ENCODE assay signal across 11 mouse cellular contexts in the genomic region with DNA sequence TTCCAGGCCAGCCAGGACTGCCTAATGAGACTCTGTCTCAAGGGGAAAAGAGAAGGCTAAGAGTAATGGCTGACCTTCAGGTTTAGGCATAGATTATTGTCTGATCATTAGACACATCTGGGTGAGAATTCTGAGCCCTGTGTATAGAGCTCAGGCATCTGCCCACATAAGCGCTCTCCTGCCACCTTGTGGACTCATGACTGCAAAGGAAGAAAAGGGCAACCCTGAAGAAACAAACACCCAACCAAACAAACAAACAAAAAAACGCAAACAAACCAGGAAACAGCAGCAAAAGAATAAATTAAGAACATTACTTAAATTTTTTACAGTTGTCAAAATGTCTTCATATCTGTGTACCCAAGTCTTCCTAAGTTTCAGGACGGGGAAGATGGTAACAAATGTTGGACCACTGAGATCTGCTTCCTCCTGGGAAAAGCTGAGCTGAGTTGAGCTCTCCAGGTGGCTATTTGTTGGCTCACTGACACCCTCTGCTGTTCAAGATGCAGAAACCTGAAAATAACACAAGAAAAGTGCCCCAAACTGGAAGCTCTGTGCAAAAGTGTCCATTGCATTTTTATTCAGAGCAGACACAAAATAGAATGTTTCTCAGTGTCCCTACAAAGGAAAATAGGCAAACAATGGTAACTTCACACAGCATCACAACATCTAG. TPM values are rescaled to one million over a fixed set of nuclear protein-coding genes. Genes with fewer than 3 reads are reported as not detected.
DNase-seq lines count a peak whose midpoint lies in the region; ATAC-seq and TF ChIP-seq lines count a peak whose summit lies in the region.
"Had no signal": no experiment of that assay in that cellular context is flagged by ENCODE, and none has a peak within 500 bp of the region (broad histone marks: within the 10 kb centered on the region; RNA-seq: fewer than 3 reads in every experiment).

No protein-coding gene starts in this region.

- H3K4me2 ChIP-seq in kidney, embryonic 16.5 days (replicated peaks; ENCODE audit: low read depth, low read length), result no peak overlapping the region
- H3K4me2 ChIP-seq in lung, embryonic 14.5 days, result no peak overlapping the region
- H3K4me2 ChIP-seq: embryonic facial prominence, embryonic 15.5 days; liver, embryonic 15.5 days; stomach, embryonic 15.5 days had no signal

- peak; percentile 31 for DNase-seq in kidney, adult 11 months
- DNase-seq in G1E (ENCODE audit: low spot score), result peak; percentile 39
- DNase-seq in brain, adult 2 months (ENCODE audit: low read depth, low spot score), result peak; percentile 80
- DNase-seq in lung, embryonic 14.5 days, result peak; percentile 68
- DNase-seq in right cerebral cortex, postnatal 4 days, result no peak
- DNase-seq in layer of hippocampus, adult 9-10 months (ENCODE audit: low spot score), result no peak
- DNase-seq in spleen, postnatal 4 days (ENCODE audit: low spot score in 2 of 2), result no peak

- no peaks in the 10 kb centered on the region for H3K36me3 ChIP-seq in kidney, embryonic 16.5 days (ENCODE audit: insufficient read depth, low read length)
- no peaks in the 10 kb centered on the region for H3K36me3 ChIP-seq in G1E (replicated peaks)
- H3K36me3 ChIP-seq in lung, embryonic 14.5 days (ENCODE audit: insufficient read depth), result no peaks in the 10 kb centered on the region
- H3K36me3 ChIP-seq: embryonic facial prominence, embryonic 15.5 days; liver, embryonic 15.5 days; stomach, embryonic 15.5 days had no signal

- 9% methylated on average over 3 of the region's 3 CpGs for WGBS in kidney, embryonic 16.5 days
- 8% methylated on average over 3 of the region's 3 CpGs for WGBS in lung, embryonic 14.5 days

- H3K27me3 ChIP-seq in kidney, embryonic 16.5 days (ENCODE audit: insufficient read depth, low read length), result no peaks in the 10 kb centered on the region
- peaks cover 32% of the 10 kb centered on the region for H3K27me3 ChIP-seq in G1E (ENCODE audit: insufficient read depth, low read length)
- H3K27me3 ChIP-seq in lung, embryonic 14.5 days (ENCODE audit: insufficient read depth, low read length), result no peaks in the 10 kb centered on the region
- H3K27me3 ChIP-seq: embryonic facial prominence, embryonic 15.5 days; liver, embryonic 15.5 days; stomach, embryonic 15.5 days had no signal

- TF ChIP-seq CTCF in G1E (IDR thresholded peaks at IDR 0.05; ENCODE audit: low read depth, low read length), result peak; percentile 11; the same call in 1 of the 2 replicates
- TF ChIP-seq CTCF in lung, embryonic 14.5 days (IDR thresholded peaks at IDR 0.05; ENCODE audit: low read depth), result peak; percentile 38

- no peak for ATAC-seq in kidney, embryonic 16.5 days (ENCODE audit: low FRiP score, low TSS enrichment)
- no peak; the same call in 1 of the 2 replicates for ATAC-seq in G1E (ENCODE audit: extremely low read depth, insufficient number of reproducible peaks, low FRiP score, poor library complexity, severe bottlenecking)
- ATAC-seq in lung, embryonic 14.5 days (ENCODE audit: insufficient read depth), result no peak

- H3K4me3 ChIP-seq in kidney, embryonic 16.5 days (ENCODE audit: low read length), result no peak overlapping the region
- no peak overlapping the region for H3K4me3 ChIP-seq in G1E (ENCODE audit: low read depth, low read length)
- H3K4me3 ChIP-seq in lung, embryonic 14.5 days (ENCODE audit: low read depth, low read length), result no peak overlapping the region
- H3K4me3 ChIP-seq: embryonic facial prominence, embryonic 15.5 days; liver, embryonic 15.5 days; stomach, embryonic 15.5 days had no signal

- no peak overlapping the region for H3K27ac ChIP-seq in kidney, embryonic 16.5 days (ENCODE audit: low read length)
- no peak overlapping the region for H3K27ac ChIP-seq in lung, embryonic 14.5 days (ENCODE audit: low read depth)
- H3K27ac ChIP-seq: embryonic facial prominence, embryonic 15.5 days; liver, embryonic 15.5 days; stomach, embryonic 15.5 days had no signal

- H3K9ac ChIP-seq in kidney, embryonic 16.5 days (replicated peaks; ENCODE audit: low read length), result no peak overlapping the region
- no peak overlapping the region for H3K9ac ChIP-seq in lung, embryonic 14.5 days
- H3K9ac ChIP-seq: embryonic facial prominence, embryonic 15.5 days; liver, embryonic 15.5 days; stomach, embryonic 15.5 days had no signal

- peaks cover 3% of the 10 kb centered on the region; the same call in 1 of the 2 replicates for H3K4me1 ChIP-seq in kidney, embryonic 16.5 days (ENCODE audit: insufficient read depth, low read length)
- peaks cover 14% of the 10 kb centered on the region for H3K4me1 ChIP-seq in G1E (ENCODE audit: insufficient read depth, low read depth, low read length)
- H3K4me1 ChIP-seq in lung, embryonic 14.5 days (ENCODE audit: insufficient read depth), result no peaks in the 10 kb centered on the region

- no peaks in the 10 kb centered on the region for H3K9me3 ChIP-seq in kidney, embryonic 16.5 days (ENCODE audit: low read length)
- H3K9me3 ChIP-seq in G1E (replicated peaks), result no peaks in the 10 kb centered on the region
- H3K9me3 ChIP-seq in lung, embryonic 14.5 days (ENCODE audit: low read depth, low read length), result no peaks in the 10 kb centered on the region
- H3K9me3 ChIP-seq: embryonic facial prominence, embryonic 15.5 days; liver, embryonic 15.5 days; stomach, embryonic 15.5 days had no signal

RNA-seq across cellular contexts. Expression of a gene that starts 14.6 kb away (rescaled TPM):
- polyA plus RNA-seq in kidney, embryonic 16.5 days (2015; fragmentation: Nextera tagmentation; extraction: Ambion mirVana), result 115 and 117 TPM in 2 replicates
- total RNA-seq in G1E (2014; fragmentation: Nextera tagmentation) (275 and 332 TPM in 2 replicates), G1E (2017) (392 and 430 TPM in 2 replicates)
- polyA plus RNA-seq in G1E (2012), result 128 and 131 TPM in 2 replicates
- 76.5 and 94.8 TPM in 2 replicates for polyA plus RNA-seq in lung, embryonic 14.5 days (2014; fragmentation: Nextera tagmentation; extraction: Ambion mirVana)

RNA-seq across cellular contexts. Expression of a gene that starts 16.6 kb away (rescaled TPM):
- polyA plus RNA-seq in kidney, embryonic 16.5 days (2015; fragmentation: Nextera tagmentation; extraction: Ambion mirVana), result 0.22 TPM in 2 replicates
- total RNA-seq in G1E (2014; fragmentation: Nextera tagmentation) (not detected in 2 replicates), G1E (2017) (0.11 and 0.12 TPM in 2 replicates)
- not detected in 2 replicates for polyA plus RNA-seq in G1E (2012)
- polyA plus RNA-seq in lung, embryonic 14.5 days (2014; fragmentation: Nextera tagmentation; extraction: Ambion mirVana), result not detected in 2 replicates
- polyA plus RNA-seq: liver, embryonic 15.5 days had no signal

Comparison
In these comparisons a context has a peak if more than half of its experiments do, and no peak if none do; other contexts are left out.
1. DNase-seq: peak in kidney, adult 11 months (single experiment), G1E (single experiment), brain, adult 2 months (single experiment) and lung, embryonic 14.5 days (single experiment); none in right cerebral cortex, postnatal 4 days (single experiment), layer of hippocampus, adult 9-10 months (single experiment) and spleen, postnatal 4 days (0 of 2).